9 mouse cellular contexts compared by ENCODE assay signal in the genomic region with DNA sequence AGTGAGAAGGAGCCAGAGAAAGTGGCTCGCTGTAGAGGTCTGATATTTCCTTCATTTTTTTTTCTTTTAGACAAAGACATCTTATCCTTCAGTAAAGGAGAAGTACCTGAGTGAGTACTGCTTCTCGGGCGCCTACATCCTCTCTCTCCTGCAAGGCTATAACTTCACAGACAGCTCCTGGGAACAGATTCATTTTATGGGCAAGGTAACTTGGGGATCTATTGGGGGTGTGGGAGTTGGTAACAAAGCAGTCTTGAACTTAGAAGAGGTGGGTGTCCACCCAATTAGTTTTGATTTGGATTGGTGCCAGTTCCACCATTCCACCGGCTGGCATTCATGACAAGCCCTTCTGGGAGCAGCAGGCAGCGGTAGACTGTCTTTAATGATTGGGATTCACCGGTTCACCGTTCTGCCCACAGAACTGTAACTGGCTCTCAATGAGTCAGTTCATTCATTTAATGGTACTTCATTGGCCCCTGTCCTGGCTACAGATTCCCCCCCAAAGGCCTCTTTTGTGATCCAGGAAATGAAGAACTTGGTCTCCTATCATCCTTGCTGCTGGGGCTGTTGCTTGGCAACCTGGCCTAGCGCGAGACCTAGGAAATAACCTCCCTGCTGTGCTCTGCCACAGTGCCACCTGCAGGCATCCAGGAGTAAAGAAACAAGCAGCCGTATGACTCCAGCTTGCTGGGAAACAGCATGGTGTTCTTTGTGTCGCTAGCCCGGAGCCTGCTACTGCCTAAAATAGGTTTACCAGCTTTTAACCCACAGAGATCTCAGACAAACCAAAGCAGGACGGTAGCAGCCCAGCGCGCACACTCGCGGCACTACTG. TPM values are rescaled to one million over a fixed set of nuclear protein-coding genes. Genes with fewer than 3 reads are reported as not detected.
DNase-seq lines count a peak whose midpoint lies in the region; ATAC-seq and TF ChIP-seq lines count a peak whose summit lies in the region.
"Had no signal": no experiment of that assay in that cellular context is flagged by ENCODE, and none has a peak within 500 bp of the region (broad histone marks: within the 10 kb centered on the region; RNA-seq: fewer than 3 reads in every experiment).

No protein-coding gene starts in this region.

- WGBS in lung, embryonic 15.5 days: 28% methylated on average over 17 of the region's 17 CpGs

- peak overlapping the region; percentile 47 for H3K4me2 ChIP-seq in lung, embryonic 15.5 days

- CTCF ChIA-PET in Patski (lab: Charles Lee): interaction anchor here (1.2 kb wide), 1 partner anchor 150 kb away, joined by 3 read pairs; no protein-coding TSS in a partner anchor

- peak; percentile 87 for TF ChIP-seq CTCF in Patski (IDR thresholded peaks at IDR 0.05)

- H3K27ac ChIP-seq in lung, embryonic 15.5 days: no peak overlapping the region

- no peak overlapping the region for H3K9ac ChIP-seq in lung, embryonic 15.5 days

- H3K36me3 ChIP-seq in lung, embryonic 15.5 days: no peaks in the 10 kb centered on the region

- in situ Hi-C loops in Patski (cut with MboI; ENCODE audit: low pct_unique_long_range_greater_than_20kb): no loop called here

- peak; percentile 7 for DNase-seq in Patski (ENCODE audit: low read depth, low spot score)
- peak; percentile 52 for DNase-seq in cerebellum, adult 9-10 months
- DNase-seq in layer of hippocampus, adult 8-10 months (ENCODE audit: low spot score in 2 of 2): peak; percentile 71 to 74
- peak; percentile 27 for DNase-seq in ovary, postnatal 10 days (ENCODE audit: low spot score)
- DNase-seq in thymus, postnatal 25 days: peak; percentile 68

- peaks cover 43% of the 10 kb centered on the region for H3K27me3 ChIP-seq in Patski
- H3K27me3 ChIP-seq in lung, embryonic 15.5 days: no peaks in the 10 kb centered on the region

- peak overlapping the region; percentile 13; the same call in 1 of the 2 replicates for H3K4me3 ChIP-seq in lung, embryonic 15.5 days
- H3K4me3 ChIP-seq: myocyte had no signal

- peaks cover 6% of the 10 kb centered on the region; the same call in 1 of the 2 replicates for H3K4me1 ChIP-seq in lung, embryonic 15.5 days

- POLR2A ChIA-PET in Patski (lab: Charles Lee): no interaction called here

- no peaks in the 10 kb centered on the region for H3K9me3 ChIP-seq in lung, embryonic 15.5 days

- peak; percentile 74 for ATAC-seq in Patski
- peak; percentile 95 for ATAC-seq in frontal cortex, adult (ENCODE audit: low TSS enrichment)
- ATAC-seq in hematopoietic stem cell, adult 5-6 weeks (replicated peaks in 1 of 2; ENCODE audit: insufficient read depth in 1 of 2, low FRiP score in 2 of 2, low TSS enrichment in 1 of 2, low read depth in 1 of 2, poor library complexity in 2 of 2, severe bottlenecking in 2 of 2): peak; percentile 97 to 98
- peak; percentile 76; the same call in 1 of the 2 replicates for ATAC-seq in lung, embryonic 15.5 days (ENCODE audit: borderline replicate concordance, extremely low read depth, low FRiP score, low TSS enrichment)

RNA-seq across cellular contexts. Expression of a gene that starts 11.7 kb away (rescaled TPM):
- not detected for polyA plus RNA-seq in Patski (2021)
- total RNA-seq in hematopoietic stem cell, adult 5-6 weeks (2017): 4.7 and 5.7 TPM in 2 replicates
- 1 to 10 TPM in 1 of 4 experiments, under 1 TPM in 3; 0.31 to 1.5 (median 0.56) TPM for total RNA-seq in layer of hippocampus, adult 8-10 months (2022)
- 0.04 and 0.17 TPM in 2 replicates for polyA plus RNA-seq in lung, embryonic 15.5 days (2015; fragmentation: Nextera tagmentation; extraction: Ambion mirVana)
- polyA plus RNA-seq: myocyte had no signal

Comparison
In these comparisons a context has a peak if more than half of its experiments do, and no peak if none do; other contexts are left out.
1. DNase-seq: peak in every context shown above with its lines; median percentile 72 in layer of hippocampus, adult 8-10 months; 68 in thymus, postnatal 25 days; 52 in cerebellum, adult 9-10 months; 27 in ovary, postnatal 10 days; 7 in Patski.